Mouse (Mus musculus): ENCODE results near the gene 4921517D22Rik. TPM values are rescaled to one million over a fixed set of nuclear protein-coding genes. Genes with fewer than 3 reads are reported as not detected.
A peak's percentile ranks its signal among the peaks of the same experiment; 100 is the strongest.
"Not testable (repeated sequence)": the region's sequence is repeated elsewhere in the genome, so short reads cannot be mapped to it uniquely, and the experiment has no call there.

4921517D22Rik gene
- polyA plus RNA-seq (2011; ENCODE audit: insufficient read length, low read depth, missing spikeins), result not detected in 2 replicates

GRCm38 (mm10) chr13:59694008-59694407, at the start of gene 4921517D22Rik:
4921517D22Rik (minus strand) TSS chr13:59694108.
- no peak within 1 kb of the TSS for H3K4me3 ChIP-seq (ENCODE audit: insufficient read depth, low read length)
- no peak within 1 kb of the TSS for H3K27ac ChIP-seq (ENCODE audit: insufficient read depth, low read length)
- TF ChIP-seq CTCF (IDR thresholded peaks at IDR 0.05; ENCODE audit: borderline replicate concordance, insufficient read depth, low read length) (no peak), POLR2A (IDR thresholded peaks at IDR 0.05; ENCODE audit: low read depth, low read length) (no peak)
- H3K4me1 ChIP-seq (ENCODE audit: control insufficient read depth, insufficient read depth, low read length), result no peaks in the 10 kb centered on the region

DNA sequence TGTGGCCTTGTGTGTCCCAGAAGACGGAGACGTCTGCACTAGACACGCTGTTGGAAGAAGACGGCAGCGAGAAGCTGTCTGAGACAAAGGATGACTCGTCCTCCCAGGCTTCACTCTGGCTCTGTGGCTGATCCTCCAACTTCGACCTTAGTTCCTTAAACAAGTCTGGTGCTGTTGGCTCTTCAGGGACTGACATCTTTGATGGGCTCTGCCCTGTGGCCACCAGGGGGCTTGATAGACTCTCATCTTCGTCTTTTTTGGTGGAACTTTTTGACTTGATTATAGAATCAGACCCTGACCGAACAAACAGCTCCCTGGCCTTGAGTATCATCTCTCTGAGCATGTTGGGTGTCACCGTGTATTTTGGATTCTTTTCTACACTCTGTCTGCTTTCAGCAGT, 47.8 kb upstream of the 4921517D22Rik start:
- Histone ChIP-seq H3K4me1 (ENCODE audit: control insufficient read depth, insufficient read depth, low read length) (no peaks in the 10 kb centered on the region), H3K27ac (ENCODE audit: insufficient read depth, low read length) (no peak overlapping the region), H3K4me3 (ENCODE audit: insufficient read depth, low read length) (no peak overlapping the region)
- TF ChIP-seq POLR2A (IDR thresholded peaks at IDR 0.05; ENCODE audit: low read depth, low read length) (no peak), CTCF (IDR thresholded peaks at IDR 0.05; ENCODE audit: borderline replicate concordance, insufficient read depth, low read length) (no peak)

GRCm38 (mm10) chr13:59741096-59741495, 47.2 kb upstream of the 4921517D22Rik start:
- Histone ChIP-seq H3K4me3 (ENCODE audit: insufficient read depth, low read length) (no peak overlapping the region), H3K27ac (ENCODE audit: insufficient read depth, low read length) (no peak overlapping the region), H3K4me1 (ENCODE audit: control insufficient read depth, insufficient read depth, low read length) (no peaks in the 10 kb centered on the region)
- TF ChIP-seq CTCF (IDR thresholded peaks at IDR 0.05; ENCODE audit: borderline replicate concordance, insufficient read depth, low read length) (no peak), POLR2A (IDR thresholded peaks at IDR 0.05; ENCODE audit: low read depth, low read length) (no peak)

- TF ChIP-seq CTCF (IDR thresholded peaks at IDR 0.05; ENCODE audit: borderline replicate concordance, insufficient read depth, low read length), result no peak
- TF ChIP-seq POLR2A (IDR thresholded peaks at IDR 0.05; ENCODE audit: low read depth, low read length), result no peak
- Histone ChIP-seq H3K4me3 (ENCODE audit: insufficient read depth, low read length) (no peak overlapping the region), H3K27ac (ENCODE audit: insufficient read depth, low read length) (no peak overlapping the region), H3K4me1 (ENCODE audit: control insufficient read depth, insufficient read depth, low read length) (no peaks in the 10 kb centered on the region)
These were observed 45.5 kb upstream of the 4921517D22Rik start for GRCm38 (mm10) chr13:59739397-59739796.

- Histone ChIP-seq H3K4me3 (ENCODE audit: insufficient read depth, low read length) (no peak overlapping the region), H3K4me1 (ENCODE audit: control insufficient read depth, insufficient read depth, low read length) (no peaks in the 10 kb centered on the region), H3K27ac (ENCODE audit: insufficient read depth, low read length) (no peak overlapping the region)
- no peak for TF ChIP-seq POLR2A (IDR thresholded peaks at IDR 0.05; ENCODE audit: low read depth, low read length)
- no peak for TF ChIP-seq CTCF (IDR thresholded peaks at IDR 0.05; ENCODE audit: borderline replicate concordance, insufficient read depth, low read length)
These were observed 44.5 kb upstream of the 4921517D22Rik start for GRCm38 (mm10) chr13:59738455-59738854.

- no peak overlapping the region for H3K4me3 ChIP-seq (ENCODE audit: insufficient read depth, low read length)
- H3K4me1 ChIP-seq (ENCODE audit: control insufficient read depth, insufficient read depth, low read length), result no peaks in the 10 kb centered on the region
- H3K27ac ChIP-seq (ENCODE audit: insufficient read depth, low read length), result no peak overlapping the region
- TF ChIP-seq CTCF (IDR thresholded peaks at IDR 0.05; ENCODE audit: borderline replicate concordance, insufficient read depth, low read length) (no peak), POLR2A (IDR thresholded peaks at IDR 0.05; ENCODE audit: low read depth, low read length) (no peak)
These were observed 41.3 kb upstream of the 4921517D22Rik start for GRCm38 (mm10) chr13:59735190-59735589.

DNA sequence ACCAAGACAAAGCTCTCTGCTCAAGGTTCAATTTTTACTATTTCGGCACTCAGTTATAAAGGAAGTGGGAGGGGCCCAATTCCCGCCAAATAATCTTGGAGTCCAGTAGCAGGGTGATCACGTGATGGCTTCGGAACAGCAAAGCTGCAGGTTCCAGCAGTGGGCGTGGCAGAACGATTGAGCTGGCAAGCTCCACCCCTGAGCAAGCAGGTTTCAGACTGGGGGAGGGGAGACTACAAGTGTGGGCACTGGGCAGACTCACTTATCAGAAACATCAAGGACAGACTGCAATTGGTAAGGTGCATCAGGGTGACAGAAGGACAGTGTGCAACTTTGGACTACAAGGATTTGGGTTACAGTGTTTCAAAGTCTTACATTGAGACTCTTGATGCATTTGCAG, 40.4 kb upstream of the 4921517D22Rik start:
- not testable (repeated sequence) for H3K4me3 ChIP-seq (ENCODE audit: insufficient read depth, low read length); H3K4me1 ChIP-seq (ENCODE audit: control insufficient read depth, insufficient read depth, low read length); H3K27ac ChIP-seq (ENCODE audit: insufficient read depth, low read length)

DNA sequence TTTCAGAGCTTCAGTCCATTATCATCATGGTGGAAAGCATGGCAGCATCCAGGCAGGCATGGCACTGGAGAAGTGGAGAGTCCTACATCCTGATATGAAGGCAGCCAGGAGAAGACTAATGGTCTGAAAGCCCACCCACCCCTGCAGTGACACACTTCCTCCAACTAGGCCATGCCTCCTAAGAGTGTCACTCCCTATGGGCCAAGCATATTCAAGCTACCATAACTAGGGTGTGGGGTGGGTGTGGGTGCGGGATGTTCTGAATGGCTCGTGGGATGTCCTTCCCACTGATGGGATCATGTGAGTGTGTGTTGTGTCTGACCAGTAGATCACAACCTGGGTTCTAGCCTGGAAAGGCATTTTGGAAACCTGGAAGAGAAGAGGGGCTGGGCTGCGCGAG, 40.0 kb upstream of the 4921517D22Rik start:
- no peak for TF ChIP-seq CTCF (IDR thresholded peaks at IDR 0.05; ENCODE audit: borderline replicate concordance, insufficient read depth, low read length)
- no peak overlapping the region for H3K27ac ChIP-seq (ENCODE audit: insufficient read depth, low read length)
- no peaks in the 10 kb centered on the region for H3K4me1 ChIP-seq (ENCODE audit: control insufficient read depth, insufficient read depth, low read length)
- no peak overlapping the region for H3K4me3 ChIP-seq (ENCODE audit: insufficient read depth, low read length)

GRCm38 (mm10) chr13:59731652-59732051, 37.7 kb upstream of the 4921517D22Rik start, which contains the start of gene Spata31d1d:
Spata31d1d (minus strand) TSS chr13:59731752.
- TF ChIP-seq CTCF (IDR thresholded peaks at IDR 0.05; ENCODE audit: borderline replicate concordance, insufficient read depth, low read length) (no peak), POLR2A (IDR thresholded peaks at IDR 0.05; ENCODE audit: low read depth, low read length) (no peak)

GRCm38 (mm10) chr13:59728378-59729093, 34.6 kb upstream of the 4921517D22Rik start:
- no peak overlapping the region for H3K4me3 ChIP-seq (ENCODE audit: insufficient read depth, low read length)
- H3K27ac ChIP-seq (ENCODE audit: insufficient read depth, low read length), result no peak overlapping the region
- H3K4me1 ChIP-seq (ENCODE audit: control insufficient read depth, insufficient read depth, low read length), result no peaks in the 10 kb centered on the region
- TF ChIP-seq POLR2A (IDR thresholded peaks at IDR 0.05; ENCODE audit: low read depth, low read length) (no peak), CTCF (IDR thresholded peaks at IDR 0.05; ENCODE audit: borderline replicate concordance, insufficient read depth, low read length) (peak; percentile 83)

More at GRCm38 (mm10) chr13:59731652-59732051, 37.7 kb upstream of the 4921517D22Rik start, which contains the start of gene Spata31d1d:
- Histone ChIP-seq H3K27ac (ENCODE audit: insufficient read depth, low read length) (no peak within 1 kb of the TSS), H3K4me1 (ENCODE audit: control insufficient read depth, insufficient read depth, low read length) (no peaks in the 10 kb centered on the region), H3K4me3 (ENCODE audit: insufficient read depth, low read length) (no peak within 1 kb of the TSS)

All from embryonic fibroblast, embryonic 13.5 days (primary cell).